Mouse (Mus musculus) E14TG2a.4 (cell line): Measurements from ENCODE around the gene AI413582.

Experiments used
- CTCF ChIP-seq: conservative IDR thresholded peaks from 2 replicates; pipeline ENCODE4 v1.5.1; 2014; ENCODE audit warnings: low read length
- POU5F1 ChIP-seq: IDR thresholded peaks from 2 replicates; pipeline ENCODE4 v1.6.1; 2014; ENCODE audit warnings: low read length, borderline replicate concordance

- TF ChIP-seq CTCF (no peak), POU5F1 (no peak)
Observed at GRCm38 (mm10) chr17:27554062-27554960, 11.2 kb downstream of the AI413582 start.
